Mouse (Mus musculus) MEL (cell line): ENCODE measurements around the gene Rbks. TPM values are rescaled to one million over a fixed set of nuclear protein-coding genes. Genes with fewer than 3 reads are reported as not detected.

ENCODE experiments used
- DNase-seq: peaks from one replicate; pipeline ENCODE4 v3.0.0; 2011; ENCODE audit warnings: low read depth, low spot score
- H3K27ac ChIP-seq: 2 replicates; pipeline ENCODE4 v1.5.1; 2012; ENCODE audit warnings: low read depth, mild to moderate bottlenecking, control low read depth, low read length, moderate library complexity; ENCODE audit not compliant: control insufficient read depth
- H3K27me3 ChIP-seq, 2 experiments: fragments of 150-350 bp in 1 of 2; sonication (generic) in 1 of 2; 2 replicates each; pipeline ENCODE4 v1.6.1; 2012; ENCODE audit warnings: low read length in 2 of 2, mild to moderate bottlenecking in 2 of 2, improper control_type of control experiment in 1 of 2, moderate library complexity in 1 of 2; ENCODE audit not compliant: insufficient read depth in 2 of 2, control insufficient read depth in 1 of 2
- H3K36me3 ChIP-seq, 2 experiments: 2 replicates each; pipeline ENCODE4 v1.6.1; 2012 to 2014; ENCODE audit warnings: low read length in 2 of 2, improper control_type of control experiment in 1 of 2, inconsistent platforms in 1 of 2, mild to moderate bottlenecking in 1 of 2; ENCODE audit not compliant: insufficient read depth in 2 of 2, control insufficient read depth in 1 of 2
- H3K4me1 ChIP-seq, 2 experiments: fragments of 150-350 bp in 1 of 2; sonication (generic) in 1 of 2; 2 replicates each; pipeline ENCODE4 v1.6.1; 2012; ENCODE audit warnings: low read length in 2 of 2, improper control_type of control experiment in 1 of 2, mild to moderate bottlenecking in 1 of 2; ENCODE audit not compliant: insufficient read depth in 2 of 2, control insufficient read depth in 1 of 2
- H3K4me3 ChIP-seq, 2 experiments: fragments of 150-350 bp in 1 of 2; sonication (generic) in 1 of 2; 2 replicates each; pipeline ENCODE4 v1.5.1; 2012; ENCODE audit warnings: low read depth in 2 of 2, low read length in 2 of 2, mild to moderate bottlenecking in 2 of 2, moderate library complexity in 2 of 2, control low read depth in 1 of 2, improper control_type of control experiment in 1 of 2; ENCODE audit not compliant: control insufficient read depth in 1 of 2, insufficient read depth in 1 of 2
- H3K79me2 ChIP-seq: 2 replicates; pipeline ENCODE4 v1.6.1; 2012; ENCODE audit warnings: mild to moderate bottlenecking, low read length, moderate library complexity; ENCODE audit not compliant: control insufficient read depth, poor library complexity, insufficient read depth
- H3K9ac ChIP-seq: 2 replicates; pipeline ENCODE4 v1.6.1; 2012; ENCODE audit warnings: low read depth, mild to moderate bottlenecking, control low read depth, low read length, moderate library complexity; ENCODE audit not compliant: control insufficient read depth, poor library complexity, severe bottlenecking
- H3K9me3 ChIP-seq: fragments of 150-350 bp; sonication (generic); replicated peaks from 2 replicates; pipeline ENCODE4 v1.6.1; 2012; ENCODE audit warnings: mild to moderate bottlenecking, low read length, improper control_type of control experiment, moderate library complexity; ENCODE audit not compliant: insufficient read depth
- BHLHE40 ChIP-seq: IDR thresholded peaks from 2 replicates; pipeline ENCODE4 v1.6.1; 2012; ENCODE audit warnings: low read depth, mild to moderate bottlenecking, inconsistent platforms, low read length, improper control_type of control experiment, borderline replicate concordance
- EP300 ChIP-seq, 2 experiments: IDR thresholded peaks; 2 replicates each; pipeline ENCODE4 v1.6.1; 2011; ENCODE audit warnings: improper control_type of control experiment in 2 of 2, low read length in 2 of 2, low read depth in 1 of 2, mild to moderate bottlenecking in 1 of 2
- ETS1 ChIP-seq: IDR thresholded peaks from 2 replicates; pipeline ENCODE4 v1.6.1; 2012; ENCODE audit warnings: low read depth, mild to moderate bottlenecking, inconsistent platforms, low read length, improper control_type of control experiment, moderate library complexity
- GATA1 ChIP-seq: IDR thresholded peaks from 2 replicates; pipeline ENCODE4 v1.6.1; 2011; ENCODE audit warnings: low read depth, low read length, improper control_type of control experiment
- JUND ChIP-seq: IDR thresholded peaks from 2 replicates; pipeline ENCODE4 v1.6.1; 2011; ENCODE audit warnings: low read depth, mild to moderate bottlenecking, improper control_type of control experiment, low read length
- KAT2A ChIP-seq: conservative IDR thresholded peaks from 2 replicates; pipeline ENCODE4 v1.6.1; 2012; ENCODE audit warnings: low read depth, low read length, improper control_type of control experiment, inconsistent platforms
- MAFK ChIP-seq: IDR thresholded peaks from 2 replicates; pipeline ENCODE4 v1.6.1; 2011; ENCODE audit warnings: low read depth, mild to moderate bottlenecking, low read length, improper control_type of control experiment, borderline replicate concordance
- MAX ChIP-seq: IDR thresholded peaks from 2 replicates; pipeline ENCODE4 v1.6.1; 2011; ENCODE audit warnings: low read length, improper control_type of control experiment
- MAZ ChIP-seq: IDR thresholded peaks from 2 replicates; pipeline ENCODE4 v1.6.1; 2012; ENCODE audit warnings: low read depth, mild to moderate bottlenecking, inconsistent platforms, low read length, improper control_type of control experiment
- MEF2A ChIP-seq: IDR thresholded peaks from 2 replicates; pipeline ENCODE4 v1.6.1; 2014; ENCODE audit warnings: low read depth, mild to moderate bottlenecking, inconsistent platforms, low read length, improper control_type of control experiment; ENCODE audit not compliant: poor library complexity, insufficient replicate concordance, severe bottlenecking; ENCODE audit errors: extremely low read depth
- MXI1 ChIP-seq: IDR thresholded peaks from 2 replicates; pipeline ENCODE4 v1.6.1; 2011; ENCODE audit warnings: mild to moderate bottlenecking, low read depth, low read length, improper control_type of control experiment
- MYB ChIP-seq: IDR thresholded peaks from 2 replicates; pipeline ENCODE4 v1.6.1; 2011; ENCODE audit warnings: mild to moderate bottlenecking, low read depth, low read length, improper control_type of control experiment
- POLR2A ChIP-seq, 2 experiments: IDR thresholded peaks; 2 replicates each; pipeline ENCODE4 v1.6.1; 2011 to 2012; ENCODE audit warnings: low read length in 2 of 2, mild to moderate bottlenecking in 2 of 2, control low read depth in 1 of 2, improper control_type of control experiment in 1 of 2, low read depth in 1 of 2, moderate library complexity in 1 of 2; ENCODE audit not compliant: control insufficient read depth in 1 of 2, insufficient read depth in 1 of 2, poor library complexity in 1 of 2
- POLR2AphosphoS2 ChIP-seq: IDR thresholded peaks from 2 replicates; pipeline ENCODE4 v1.6.1; 2011; ENCODE audit warnings: low read length, improper control_type of control experiment
- POLR2AphosphoS5 ChIP-seq: IDR thresholded peaks from 2 replicates; pipeline ENCODE4 v1.6.1; 2012; ENCODE audit warnings: low read depth, borderline replicate concordance, mild to moderate bottlenecking, inconsistent platforms, low read length, moderate library complexity, mixed read lengths
- RCOR1 ChIP-seq: IDR thresholded peaks from 2 replicates; pipeline ENCODE4 v1.6.1; 2012; ENCODE audit warnings: low read depth, mild to moderate bottlenecking, inconsistent platforms, low read length, improper control_type of control experiment
- SIN3A ChIP-seq: IDR thresholded peaks from 2 replicates; pipeline ENCODE4 v1.6.1; 2012; ENCODE audit warnings: low read length, improper control_type of control experiment, inconsistent platforms
- SMC3 ChIP-seq: IDR thresholded peaks from 2 replicates; pipeline ENCODE4 v1.6.1; 2011; ENCODE audit warnings: low read depth, low read length, improper control_type of control experiment
- TAL1 ChIP-seq: IDR thresholded peaks from 2 replicates; pipeline ENCODE4 v1.6.1; 2012; ENCODE audit warnings: mild to moderate bottlenecking, inconsistent platforms, low read length, moderate library complexity, mixed read lengths
- ZNF384 ChIP-seq: IDR thresholded peaks from 2 replicates; pipeline ENCODE4 v1.6.1; 2012; ENCODE audit warnings: low read depth, mild to moderate bottlenecking, inconsistent platforms, low read length, improper control_type of control experiment
- polyA plus RNA-seq, 2 experiments: library from polyadenylated mRNA; stranded (reverse) in 1 of 2; unstranded in 1 of 2; fragments of >175 nt in 1 of 2; fragments of >200 nt in 1 of 2; gene quantifications; 2 replicates each; pipeline versions ENCODE4 v1.2.1 to v1.2.4; 2012; ENCODE audit warnings: low replicate concordance in 2 of 2, low read depth in 1 of 2; ENCODE audit not compliant: insufficient read length in 2 of 2, insufficient read depth in 1 of 2, missing spikeins in 1 of 2
- total RNA-seq: library from RNA; depleted of rRNA; stranded (reverse); fragments of 300-350 nt; gene quantifications from 2 replicates; pipeline ENCODE4 v1.2.3, GENCODE M21; 2012

Rbks gene
- total and polyA plus RNA-seq, 3 experiments, result 34.3 to 47.4 TPM; not detected in 1

DNA sequence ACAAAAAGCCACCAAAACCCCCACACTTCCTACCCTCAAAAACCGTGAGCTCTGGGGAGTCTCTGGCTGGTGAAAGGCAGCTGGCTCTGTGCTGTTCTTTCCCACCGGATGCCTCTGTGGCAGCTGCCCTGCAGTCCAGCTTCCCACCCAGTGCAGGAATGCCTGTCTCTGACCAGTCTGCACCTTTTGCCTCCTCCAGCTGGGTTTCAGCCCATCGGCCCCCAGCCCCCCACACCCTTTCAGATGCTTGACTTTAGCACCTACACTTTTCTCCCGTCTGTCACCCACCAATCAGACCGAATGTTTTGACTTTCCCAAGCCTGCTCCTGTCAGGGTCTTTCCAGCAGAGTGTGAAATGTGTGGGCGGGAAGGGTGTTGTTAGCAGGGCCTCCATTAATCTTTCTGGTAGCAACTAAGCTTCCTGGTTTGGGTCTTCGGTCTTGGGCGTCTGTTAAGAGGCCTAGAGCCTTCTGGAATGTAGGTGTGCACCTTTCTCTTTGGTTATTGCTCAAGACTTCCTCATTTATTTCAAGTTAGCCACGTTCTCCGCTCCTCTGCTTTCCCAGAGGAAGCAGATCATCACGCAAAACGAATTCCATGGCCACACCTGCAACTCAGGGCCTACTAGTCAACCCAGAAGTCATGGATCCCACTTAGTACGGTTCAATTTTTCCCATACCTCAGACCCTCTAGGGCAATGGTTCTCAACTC is 86.9 kb downstream of the Rbks start:
- Histone ChIP-seq H3K9me3 (no peaks in the 10 kb centered on the region), H3K9ac (no peak overlapping the region), H3K79me2 (peaks cover 11% of the 10 kb centered on the region), H3K4me1 (peaks cover 13 to 27% of the 10 kb centered on the region in 2 experiments), H3K4me3 (no peak overlapping the region), H3K27me3 (no peaks in the 10 kb centered on the region), H3K36me3 (peaks cover 3 to 25% of the 10 kb centered on the region in 2 experiments; a peak in 3 of 4 replicates), H3K27ac (peak overlapping the region; percentile 28)
- no peak for TF ChIP-seq MEF2A
- TF ChIP-seq POLR2AphosphoS2, result 0 out of 2 replicates have a peak, but pooled peaks have one; percentile 41
- 0 out of 2 replicates have a peak, but pooled peaks have one; percentile 9 for TF ChIP-seq RCOR1
- DNase-seq, result peak; percentile 33

GRCm38 (mm10) chr5:31606151-31606550 is 91.3 kb downstream of the Rbks start:
- DNase-seq, result no peak
- peaks cover 8 to 38% of the 10 kb centered on the region in 2 experiments; a peak in 3 of 4 replicates for H3K36me3 ChIP-seq
- H3K4me1 ChIP-seq, result peaks cover 19 to 26% of the 10 kb centered on the region in 2 experiments

GRCm38 (mm10) chr5:31603766-31604165 is 93.7 kb downstream of the Rbks start:
- Histone ChIP-seq H3K4me3 (no peak overlapping the region), H3K36me3 (peaks cover 8 to 50% of the 10 kb centered on the region in 2 experiments; a peak in 3 of 4 replicates), H3K9me3 (no peaks in the 10 kb centered on the region), H3K27ac (no peak overlapping the region; the same call in 1 of the 2 replicates), H3K27me3 (no peaks in the 10 kb centered on the region), H3K9ac (no peak overlapping the region), H3K4me1 (peaks cover 22 to 41% of the 10 kb centered on the region in 2 experiments), H3K79me2 (peaks cover 3% of the 10 kb centered on the region)
- TF ChIP-seq MYB (no peak), MEF2A (no peak), RCOR1 (no peak), GATA1 (no peak), MAFK (no peak), EP300 (IDR thresholded peaks at IDR 0.05; ENCODE audit: low read depth in 1 of 2, low read length in 2 of 2) (no peak), KAT2A (no peak), SMC3 (no peak), JUND (no peak), ZNF384 (no peak), ETS1 (no peak), MAX (no peak), SIN3A (no peak), POLR2A (IDR thresholded peaks at IDR 0.05; ENCODE audit: control insufficient read depth in 1 of 2, insufficient read depth in 1 of 2, low read depth in 1 of 2, low read length in 2 of 2, poor library complexity in 1 of 2) (no peak), POLR2AphosphoS5 (no peak), MAZ (no peak), POLR2AphosphoS2 (no peak), MXI1 (no peak), BHLHE40 (no peak)
- no peak for DNase-seq

More at GRCm38 (mm10) chr5:31606151-31606550, 91.3 kb downstream of the Rbks start:
- no peak overlapping the region for H3K4me3 ChIP-seq
- H3K27me3 ChIP-seq, result no peaks in the 10 kb centered on the region
- H3K27ac ChIP-seq, result no peak overlapping the region
- H3K79me2 ChIP-seq, result no peaks in the 10 kb centered on the region; the same call in 1 of the 2 replicates
- no peak overlapping the region for H3K9ac ChIP-seq
- TF ChIP-seq ETS1 (peak; percentile 14; the same call in 1 of the 2 replicates), TAL1 (no peak)
- no peaks in the 10 kb centered on the region for H3K9me3 ChIP-seq
